Mouse (Mus musculus): ENCODE data around the gene Maml1. TPM values are rescaled to one million over a fixed set of nuclear protein-coding genes. Genes with fewer than 3 reads are reported as not detected.

Gene Maml1
- polyA plus RNA-seq, 1 experiment from 2014 or later, result 3.8 TPM

DNA sequence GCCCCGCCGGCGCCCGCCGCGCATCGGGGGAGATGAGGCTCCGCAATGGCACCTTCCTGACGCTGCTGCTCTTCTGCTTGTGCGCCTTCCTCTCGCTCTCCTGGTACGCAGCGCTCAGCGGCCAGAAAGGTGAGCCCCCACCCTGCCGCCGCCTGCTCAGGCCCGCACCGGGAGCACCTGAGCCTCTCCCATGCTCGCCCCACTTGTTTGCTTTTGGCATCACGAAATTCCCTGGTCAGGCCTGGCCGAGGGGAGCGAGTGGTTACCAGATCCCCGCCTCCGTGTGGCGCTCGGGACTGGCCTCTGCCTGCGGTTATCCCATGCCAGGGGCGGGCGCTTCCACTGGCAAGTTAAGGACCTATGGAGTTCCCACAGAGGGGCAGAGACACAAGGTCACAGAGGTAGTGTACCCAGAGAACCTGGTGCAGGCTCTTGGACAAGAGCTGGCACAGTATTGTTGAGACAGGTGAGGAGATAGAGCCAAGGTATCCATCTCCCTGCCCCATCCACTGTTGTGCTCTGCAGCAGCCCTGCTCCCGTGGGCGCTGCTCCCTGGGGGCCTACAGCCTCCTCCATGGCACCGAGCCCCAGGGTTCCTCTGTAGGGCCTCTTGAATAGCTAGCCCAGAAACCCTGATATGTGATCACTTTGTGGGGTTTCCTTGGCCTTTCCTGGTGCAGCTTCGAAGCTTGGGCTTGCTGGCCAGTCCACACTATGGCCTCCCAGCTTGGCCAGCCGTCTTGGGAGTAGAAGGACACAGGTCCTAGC, 66.3 kb downstream of the Maml1 start:
- peaks cover 57% of the 10 kb centered on the region for H3K4me1 ChIP-seq
- H3K36me3 ChIP-seq, result peaks cover under 1% of the 10 kb centered on the region; the same call in 1 of the 2 replicates
- 3% methylated on average over 34 of the region's 34 CpGs for WGBS

GRCm38 (mm10) chr11:50224671-50225530, 67.2 kb downstream of the Maml1 start:
- H3K4me3 ChIP-seq, result peak overlapping the region; percentile 93
- no peaks in the 10 kb centered on the region for H3K27me3 ChIP-seq
- peaks cover 53% of the 10 kb centered on the region for H3K4me1 ChIP-seq
- under 1% methylated on average over 69 of the region's 70 CpGs for WGBS
- peak overlapping the region; percentile 95 for H3K9ac ChIP-seq (replicated peaks)
- peak overlapping the region; percentile 95 for H3K27ac ChIP-seq (replicated peaks)
- ATAC-seq (replicated peaks), result peak; percentile 88
- no peaks in the 10 kb centered on the region for H3K36me3 ChIP-seq
- peak overlapping the region; percentile 76 for H3K4me2 ChIP-seq (replicated peaks)
- no peaks in the 10 kb centered on the region for H3K9me3 ChIP-seq

More for the DNA sequence above, 66.3 kb downstream of the Maml1 start:
- H3K27me3 ChIP-seq, result no peaks in the 10 kb centered on the region
- H3K4me3 ChIP-seq, result peak overlapping the region; percentile 93
- peak overlapping the region; percentile 95 for H3K9ac ChIP-seq (replicated peaks)
- ATAC-seq (replicated peaks), result peak; percentile 30
- H3K4me2 ChIP-seq (replicated peaks), result peak overlapping the region; percentile 76
- peak overlapping the region; percentile 95 for H3K27ac ChIP-seq (replicated peaks)
- no peaks in the 10 kb centered on the region for H3K9me3 ChIP-seq

DNA sequence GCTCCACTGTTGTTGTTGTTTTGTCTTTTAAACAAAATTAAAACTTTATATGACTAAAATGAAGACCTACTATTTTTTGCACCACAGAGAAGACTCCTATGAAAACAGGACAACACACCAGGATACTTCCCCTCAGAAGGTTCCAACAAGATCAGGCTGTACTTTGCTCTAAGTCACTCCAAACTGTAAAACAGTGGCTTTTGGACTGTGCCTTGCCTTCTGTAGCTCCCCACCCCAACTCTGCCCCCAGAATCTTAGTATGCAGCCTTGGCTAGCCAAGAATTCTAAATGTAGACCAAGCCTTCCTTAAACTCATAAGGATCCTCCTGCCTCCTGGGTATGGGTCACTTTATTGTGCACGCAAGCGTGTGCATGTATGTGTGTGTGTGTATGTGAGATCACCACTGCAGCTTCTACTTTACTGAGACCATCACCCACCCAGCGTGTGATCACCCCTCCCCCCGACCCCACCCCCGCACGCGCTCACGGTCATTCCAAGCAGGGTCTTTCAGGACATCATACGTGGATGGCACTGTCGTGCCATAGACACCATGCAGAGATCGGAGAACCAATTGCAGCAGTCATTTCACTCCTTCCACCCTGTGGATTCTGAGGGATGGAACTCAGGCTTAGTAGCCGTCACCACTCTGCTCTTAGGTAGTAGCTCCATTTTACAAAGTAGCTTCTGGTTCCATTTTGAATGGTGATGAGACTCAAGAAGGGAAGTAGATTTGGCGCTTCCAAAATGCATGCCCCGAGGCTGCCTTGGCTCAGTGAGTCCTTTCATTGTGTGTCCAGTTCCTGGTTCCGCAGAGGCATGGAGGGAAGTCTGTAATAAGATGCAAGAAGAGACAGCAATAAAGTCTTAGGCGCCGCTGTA, 68.1 kb downstream of the Maml1 start:
- peak; percentile 12; the same call in 1 of the 2 replicates for ATAC-seq (replicated peaks)
- 6% methylated on average over 17 of the region's 17 CpGs for WGBS
- Histone ChIP-seq H3K9me3 (no peaks in the 10 kb centered on the region), H3K4me3 (peak overlapping the region; percentile 93), H3K36me3 (no peaks in the 10 kb centered on the region), H3K9ac (replicated peaks) (peak overlapping the region; percentile 95), H3K4me2 (replicated peaks) (peak overlapping the region; percentile 76), H3K27ac (replicated peaks) (peak overlapping the region; percentile 95), H3K27me3 (no peaks in the 10 kb centered on the region), H3K4me1 (peaks cover 45% of the 10 kb centered on the region)

GRCm38 (mm10) chr11:50222559-50223276, 69.4 kb downstream of the Maml1 start:
- 43% methylated on average over 7 of the region's 7 CpGs for WGBS
- peak overlapping the region; percentile 93 for H3K4me3 ChIP-seq
- no peaks in the 10 kb centered on the region for H3K9me3 ChIP-seq
- no peaks in the 10 kb centered on the region for H3K27me3 ChIP-seq
- peaks cover 34% of the 10 kb centered on the region for H3K4me1 ChIP-seq
- no peak overlapping the region for H3K9ac ChIP-seq (replicated peaks)
- H3K4me2 ChIP-seq (replicated peaks), result peak overlapping the region; percentile 76
- ATAC-seq (replicated peaks), result no peak
- no peak overlapping the region for H3K27ac ChIP-seq (replicated peaks)
- no peaks in the 10 kb centered on the region for H3K36me3 ChIP-seq

DNA sequence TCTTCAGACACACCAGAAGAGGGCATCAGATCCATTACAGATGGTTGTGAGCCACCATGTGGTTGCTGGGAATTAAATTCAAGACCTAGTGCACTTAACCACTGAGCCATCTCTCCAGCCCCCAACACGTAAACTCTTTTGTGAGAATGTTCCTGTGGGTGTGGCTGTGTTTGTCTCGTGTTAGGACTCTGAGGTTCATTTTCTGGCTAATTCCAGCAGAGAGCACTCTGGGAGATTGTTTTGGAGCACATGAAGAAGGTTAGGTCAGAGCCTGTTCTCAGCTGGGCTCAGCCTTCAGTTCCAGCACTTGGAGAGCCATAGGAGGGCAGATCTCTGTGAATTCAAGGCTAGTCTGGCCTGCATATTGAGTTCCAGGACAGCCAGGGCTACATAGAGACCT, 72.3 kb downstream of the Maml1 start:
- no peaks in the 10 kb centered on the region for H3K27me3 ChIP-seq
- ATAC-seq (replicated peaks), result no peak
- H3K36me3 ChIP-seq, result no peaks in the 10 kb centered on the region
- WGBS, result 32% methylated on average over 2 of the region's 2 CpGs
- H3K9ac ChIP-seq (replicated peaks), result no peak overlapping the region
- no peaks in the 10 kb centered on the region for H3K9me3 ChIP-seq
- no peak overlapping the region for H3K4me2 ChIP-seq (replicated peaks)
- H3K4me1 ChIP-seq, result peaks cover 20% of the 10 kb centered on the region
- no peak overlapping the region for H3K4me3 ChIP-seq
- H3K27ac ChIP-seq (replicated peaks), result no peak overlapping the region

GRCm38 (mm10) chr11:50217811-50218210, 74.3 kb downstream of the Maml1 start:
- H3K4me2 ChIP-seq (replicated peaks), result no peak overlapping the region
- no peaks in the 10 kb centered on the region for H3K36me3 ChIP-seq
- H3K9ac ChIP-seq (replicated peaks), result no peak overlapping the region
- H3K9me3 ChIP-seq, result no peaks in the 10 kb centered on the region
- no peak for ATAC-seq (replicated peaks)
- H3K27ac ChIP-seq (replicated peaks), result no peak overlapping the region
- H3K4me3 ChIP-seq, result no peak overlapping the region
- H3K27me3 ChIP-seq, result no peaks in the 10 kb centered on the region
- 66% methylated on average over 4 of the region's 4 CpGs for WGBS
- peaks cover 12% of the 10 kb centered on the region; the same call in 1 of the 2 replicates for H3K4me1 ChIP-seq

DNA sequence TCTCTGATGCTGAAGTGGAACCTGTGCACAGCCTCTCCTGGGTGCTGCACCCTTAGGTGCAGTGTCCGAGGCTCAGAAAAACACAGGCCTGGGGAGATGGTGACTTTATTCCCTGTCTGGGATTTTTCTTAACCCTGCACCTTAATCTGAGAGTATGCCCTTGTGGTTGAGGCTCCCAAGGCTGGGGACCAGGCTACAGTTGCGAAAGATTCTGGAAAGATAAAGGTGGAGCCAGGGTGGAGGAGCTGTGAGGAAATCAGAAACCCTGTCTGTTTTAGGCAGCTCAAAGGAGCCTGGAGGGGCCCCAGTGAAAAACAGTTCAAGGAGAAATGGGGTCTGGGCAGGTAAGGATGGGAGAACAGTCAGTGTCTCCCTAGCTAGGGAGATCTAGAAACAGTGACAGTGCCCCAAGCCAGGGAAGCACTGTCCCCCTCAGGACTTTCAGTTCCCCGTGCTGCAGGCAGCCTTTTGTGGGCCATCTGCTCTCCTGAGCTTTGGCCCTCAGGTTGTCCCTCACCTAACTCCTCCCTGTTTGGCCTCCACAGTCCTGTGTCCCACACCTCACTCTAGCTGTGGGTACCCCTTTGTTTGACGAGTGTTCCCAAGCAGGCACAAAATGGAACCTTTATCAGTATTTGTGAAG, 75.3 kb downstream of the Maml1 start:
- WGBS, result 77% methylated on average over 4 of the region's 4 CpGs
- Histone ChIP-seq H3K27me3 (no peaks in the 10 kb centered on the region), H3K4me3 (no peak overlapping the region), H3K4me2 (replicated peaks) (no peak overlapping the region), H3K9me3 (no peaks in the 10 kb centered on the region), H3K4me1 (peaks cover 11% of the 10 kb centered on the region; the same call in 1 of the 2 replicates), H3K36me3 (no peaks in the 10 kb centered on the region), H3K9ac (replicated peaks) (no peak overlapping the region), H3K27ac (replicated peaks) (no peak overlapping the region)
- ATAC-seq (replicated peaks), result no peak

DNA sequence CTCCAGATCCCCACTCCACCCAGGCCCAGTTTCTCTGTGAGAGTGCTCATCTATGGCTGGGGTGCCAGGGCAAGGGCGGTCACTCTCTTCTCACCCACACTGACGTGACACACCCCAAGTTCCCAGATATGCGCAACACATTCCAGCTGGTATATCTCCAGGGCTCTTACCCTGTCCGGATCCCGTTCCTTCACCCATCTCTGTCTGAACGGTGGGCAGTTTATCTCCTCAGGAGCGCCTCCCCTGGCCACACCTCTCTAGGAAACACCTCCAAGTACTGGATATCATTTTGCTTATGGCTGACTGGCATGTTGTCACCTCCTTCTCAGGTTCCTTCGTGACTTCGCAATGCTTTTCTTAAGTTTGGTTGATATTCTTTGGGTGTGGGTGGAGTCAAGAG, 76.5 kb downstream of the Maml1 start:
- 28% methylated on average over 9 of the region's 9 CpGs for WGBS

GRCm38 (mm10) chr11:50214631-50215030, 77.5 kb downstream of the Maml1 start:
- H3K36me3 ChIP-seq, result no peaks in the 10 kb centered on the region
- 93% methylated on average over 6 of the region's 6 CpGs for WGBS
- no peak overlapping the region for H3K4me2 ChIP-seq (replicated peaks)
- H3K27me3 ChIP-seq, result no peaks in the 10 kb centered on the region
- no peak for ATAC-seq (replicated peaks)
- H3K9me3 ChIP-seq, result no peaks in the 10 kb centered on the region
- no peak overlapping the region for H3K9ac ChIP-seq (replicated peaks)
- no peak overlapping the region for H3K27ac ChIP-seq (replicated peaks)
- H3K4me1 ChIP-seq, result peaks cover 18% of the 10 kb centered on the region
- no peak overlapping the region for H3K4me3 ChIP-seq

More for the DNA sequence above, 76.5 kb downstream of the Maml1 start:
- ATAC-seq (replicated peaks), result no peak
- Histone ChIP-seq H3K4me3 (no peak overlapping the region), H3K4me1 (peaks cover 16% of the 10 kb centered on the region), H3K27me3 (no peaks in the 10 kb centered on the region), H3K4me2 (replicated peaks) (0 out of 2 replicates have a peak overlapping the region, but pooled peaks have one; percentile 5), H3K9ac (replicated peaks) (no peak overlapping the region), H3K36me3 (no peaks in the 10 kb centered on the region), H3K27ac (replicated peaks) (no peak overlapping the region), H3K9me3 (no peaks in the 10 kb centered on the region)

DNA sequence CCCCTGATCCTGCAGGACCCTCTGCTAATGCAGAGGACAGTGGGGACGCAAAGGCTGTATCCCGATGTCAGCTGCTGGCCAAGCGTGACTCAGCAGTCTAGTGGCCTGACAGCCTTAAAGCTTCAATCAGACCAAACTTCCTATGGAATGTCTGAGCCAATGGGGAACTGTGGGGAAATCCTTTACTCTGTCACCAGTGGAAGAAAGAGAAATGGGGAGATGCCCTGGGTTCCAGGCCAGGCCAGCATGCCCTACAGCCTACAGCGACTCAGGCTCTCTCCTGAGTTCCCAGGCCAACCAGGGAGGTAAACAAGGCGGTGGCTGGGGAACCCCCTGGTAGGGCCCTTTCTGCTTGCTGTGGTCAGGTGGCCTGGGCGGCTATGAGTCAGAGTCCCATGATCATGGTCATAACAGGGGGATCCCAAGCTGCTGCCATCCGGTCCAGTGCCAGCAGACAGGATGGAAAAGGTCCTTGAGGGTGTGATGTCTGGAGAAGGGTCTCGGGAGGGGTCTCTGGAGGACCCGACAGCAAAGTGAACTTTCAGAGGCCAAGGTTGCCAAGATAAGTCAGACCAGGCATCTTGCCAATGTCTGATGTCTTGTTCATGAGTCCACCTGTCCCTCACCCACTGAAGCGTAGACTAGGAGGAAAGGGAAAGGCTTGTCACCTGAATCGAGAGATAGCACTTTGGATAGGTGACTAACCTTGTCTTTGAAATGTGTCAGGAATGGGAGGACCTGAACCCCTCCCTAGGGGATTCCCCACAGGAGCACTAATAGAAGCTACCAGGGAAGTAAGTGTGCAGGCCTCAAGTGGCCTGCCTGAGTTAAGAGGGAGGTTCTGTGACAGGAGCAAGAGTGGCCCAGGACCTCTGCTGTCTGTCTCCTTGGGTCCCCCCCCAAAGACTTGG, 79.0 kb downstream of the Maml1 start:
- Histone ChIP-seq H3K4me3 (no peak overlapping the region), H3K9me3 (no peaks in the 10 kb centered on the region), H3K27ac (replicated peaks) (no peak overlapping the region), H3K36me3 (no peaks in the 10 kb centered on the region), H3K4me1 (peaks cover 28% of the 10 kb centered on the region), H3K27me3 (no peaks in the 10 kb centered on the region), H3K9ac (replicated peaks) (no peak overlapping the region), H3K4me2 (replicated peaks) (no peak overlapping the region)
- 66% methylated on average over 11 of the region's 11 CpGs for WGBS
- ATAC-seq (replicated peaks), result no peak

Measured in forebrain, embryonic 15.5 days (tissue).